Mouse (Mus musculus): ENCODE measurements around the gene Rbfox3. TPM values are rescaled to one million over a fixed set of nuclear protein-coding genes. Genes with fewer than 3 reads are reported as not detected.

The Rbfox3 gene
- total RNA-seq, 2 experiments from 2014 or later: 0.11 to 0.14 TPM

GRCm38 (mm10) chr11:118490566-118491218 is 420.7 kb downstream of the Rbfox3 start:
- peak; percentile 89 to 93 for DNase-seq
- intact Hi-C loops (cut with DNase I): loop anchor here (1.0 to 2.0 kb wide), 2 partner anchors 44 to 66 kb away; no protein-coding TSS in a partner anchor

DNA sequence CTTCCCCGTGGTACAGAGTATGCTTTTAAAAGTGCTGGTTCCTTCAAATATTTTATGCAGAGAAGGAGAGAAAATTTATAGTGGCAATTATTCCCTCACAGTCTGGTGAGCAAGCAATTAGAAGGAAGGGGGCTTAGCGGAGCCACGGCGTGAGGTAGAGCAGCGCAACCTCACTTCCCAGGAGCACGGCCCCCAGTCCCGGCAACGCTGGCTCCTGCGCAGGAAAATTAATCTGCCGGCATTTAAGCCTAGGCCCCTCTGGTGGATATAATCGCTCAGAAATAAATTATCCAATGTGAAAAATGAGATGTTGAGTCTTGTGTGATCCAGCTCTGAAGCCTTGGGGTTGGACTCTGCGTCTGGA is 422.5 kb downstream of the Rbfox3 start:
- DNase-seq: no peak

DNA sequence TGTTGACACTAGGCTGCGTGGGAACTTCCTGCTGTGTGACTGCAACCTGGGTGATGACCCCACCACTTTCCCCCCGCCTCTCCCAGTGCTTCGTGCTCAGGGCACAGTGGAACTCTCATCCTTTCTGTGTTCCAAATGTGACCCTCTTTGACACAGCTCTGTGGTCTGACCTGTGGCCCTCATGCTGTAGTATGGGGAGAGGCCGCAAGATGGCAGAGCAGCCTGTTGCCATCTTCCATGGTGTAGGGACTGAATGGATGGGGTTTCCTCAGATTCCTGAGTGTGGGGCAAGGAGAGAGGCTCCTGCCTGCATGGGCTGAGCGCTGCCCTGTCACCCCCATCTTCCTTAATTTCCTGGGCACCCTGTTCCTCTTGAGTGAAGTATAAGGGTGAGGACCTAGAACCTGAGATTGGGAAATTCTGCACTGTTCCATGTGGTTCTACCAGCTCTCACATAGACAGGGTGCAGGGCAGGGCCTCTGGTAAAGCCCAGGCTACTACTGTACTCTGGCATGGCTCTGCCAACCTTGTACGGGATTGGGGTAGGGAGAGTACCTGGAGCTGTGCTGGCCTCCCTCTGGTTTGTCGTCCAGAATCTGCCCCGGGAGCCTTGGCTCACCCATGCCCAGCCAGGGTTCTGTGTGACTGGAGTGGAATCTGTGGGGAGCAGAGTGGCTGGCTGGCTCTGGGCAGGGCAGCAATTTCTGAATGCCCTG is 423.0 kb downstream of the Rbfox3 start:
- no peak for DNase-seq

More for the DNA sequence above, 422.5 kb downstream of the Rbfox3 start:
- intact Hi-C loops (cut with DNase I): no loop called here

DNA sequence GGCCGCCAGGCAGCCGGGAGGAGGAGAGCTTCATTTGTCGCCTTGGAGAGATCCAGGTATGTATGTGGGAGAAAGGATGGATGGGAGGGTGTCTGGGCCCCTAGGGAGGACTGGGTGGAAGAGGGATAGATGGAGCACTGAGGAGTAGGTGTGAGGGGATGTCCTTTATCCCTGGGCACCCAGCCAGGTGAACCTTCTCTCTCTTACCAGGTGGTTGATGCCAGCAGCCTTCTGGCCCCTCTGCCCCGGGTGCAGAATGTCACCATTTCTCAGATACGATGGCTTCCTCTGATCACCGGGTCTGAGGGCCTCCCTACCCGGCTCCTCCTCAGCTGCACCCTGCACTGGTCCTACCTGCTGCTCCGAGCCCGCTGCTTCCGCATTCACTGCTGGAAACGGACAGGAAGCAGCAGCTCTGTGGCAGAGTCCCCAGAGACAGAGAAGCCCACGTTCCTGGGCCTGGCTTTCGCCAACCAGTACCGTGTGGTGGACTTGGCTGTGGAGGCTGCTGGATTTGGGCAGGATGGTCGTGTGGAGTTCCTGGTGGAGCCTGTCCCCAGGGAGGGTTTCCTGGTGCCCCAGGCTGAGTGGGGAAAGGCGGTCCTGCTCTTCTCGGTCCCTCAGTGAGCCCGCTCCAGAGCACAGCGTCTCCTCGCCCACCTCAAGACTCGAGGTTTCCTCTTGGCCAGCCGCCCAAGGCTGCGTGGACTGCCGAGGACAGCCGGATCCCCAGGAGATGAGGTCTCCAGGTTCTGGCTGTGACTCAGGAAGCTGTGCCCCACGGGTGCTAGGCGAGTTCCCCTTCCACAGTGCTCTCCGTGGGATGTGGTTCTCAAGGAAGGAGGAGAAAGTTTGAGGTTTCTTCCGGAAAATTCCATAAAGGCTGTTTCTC is 424.3 kb downstream of the Rbfox3 start:
- intact Hi-C loops (cut with DNase I): no loop called here
- no peak for DNase-seq

More for the DNA sequence above, 423.0 kb downstream of the Rbfox3 start:
- intact Hi-C loops (cut with DNase I): no loop called here

- intact Hi-C loops (cut with DNase I): no loop called here
- no peak for DNase-seq
Measured at GRCm38 (mm10) chr11:118486281-118486680, 425.1 kb downstream of the Rbfox3 start.

DNA sequence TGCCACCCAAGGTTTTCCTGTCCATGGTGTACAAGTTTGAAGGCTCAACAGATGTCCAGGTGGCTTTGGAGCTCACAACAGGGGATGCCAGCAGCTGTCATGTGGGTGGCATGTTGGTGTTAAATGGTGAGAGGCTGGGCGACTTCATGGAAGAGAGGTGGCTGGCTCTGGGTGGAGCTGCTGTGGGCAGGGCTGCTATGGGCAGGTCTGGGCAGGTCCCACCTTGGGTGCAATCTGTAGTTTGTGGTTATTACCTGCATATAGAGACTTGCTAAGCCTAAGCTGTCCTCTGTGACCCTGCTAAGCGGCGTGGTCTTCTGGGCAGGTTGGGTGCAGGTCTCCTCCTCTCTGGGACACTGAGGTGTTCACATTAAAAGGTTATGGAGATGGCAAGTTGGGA is 425.6 kb downstream of the Rbfox3 start:
- intact Hi-C loops (cut with DNase I): no loop called here

DNA sequence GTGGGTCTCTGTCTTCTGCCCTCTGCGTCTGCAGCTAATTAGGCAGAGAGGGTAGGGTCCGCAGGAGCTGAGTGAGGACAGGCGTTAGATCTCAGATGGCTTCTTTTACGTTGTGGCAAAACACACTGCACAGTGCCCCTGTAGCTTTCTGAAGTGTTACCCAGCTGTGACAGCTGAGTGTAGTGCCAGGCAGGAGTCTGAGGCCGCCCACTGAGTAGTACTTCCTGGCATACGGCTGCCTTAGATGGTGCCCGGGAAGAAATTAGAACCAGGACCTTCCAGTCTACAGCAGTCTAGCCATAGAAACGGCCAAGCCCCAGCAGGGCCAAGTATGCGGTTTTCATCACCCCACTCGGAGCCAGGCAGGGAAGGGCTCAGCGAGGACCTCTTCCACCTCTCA is 426.1 kb downstream of the Rbfox3 start:
- intact Hi-C loops (cut with DNase I): no loop called here
- no peak for DNase-seq

More for the DNA sequence above, 425.6 kb downstream of the Rbfox3 start:
- DNase-seq: no peak

DNA sequence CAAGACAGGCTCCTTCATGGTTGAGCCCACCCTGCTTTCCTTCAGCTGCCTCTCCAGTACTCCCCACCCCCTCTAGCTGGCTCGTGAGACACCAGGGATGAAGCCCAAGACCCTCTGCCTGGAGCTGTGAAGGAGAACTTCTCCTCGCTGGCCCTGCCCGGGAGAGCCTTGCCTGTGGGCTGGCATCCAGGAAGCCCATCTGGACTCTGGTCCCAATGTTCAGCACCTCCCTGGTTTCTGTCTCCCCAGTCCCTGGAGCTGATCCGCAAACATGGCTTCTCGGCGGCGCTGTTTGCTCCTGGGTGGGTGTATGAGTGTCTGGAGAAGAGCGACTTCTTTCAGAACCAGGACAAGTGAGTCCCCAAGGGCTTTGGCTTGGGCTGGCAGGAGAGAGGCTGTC is 427.2 kb downstream of the Rbfox3 start:
- DNase-seq: no peak
- intact Hi-C loops (cut with DNase I): no loop called here

DNA sequence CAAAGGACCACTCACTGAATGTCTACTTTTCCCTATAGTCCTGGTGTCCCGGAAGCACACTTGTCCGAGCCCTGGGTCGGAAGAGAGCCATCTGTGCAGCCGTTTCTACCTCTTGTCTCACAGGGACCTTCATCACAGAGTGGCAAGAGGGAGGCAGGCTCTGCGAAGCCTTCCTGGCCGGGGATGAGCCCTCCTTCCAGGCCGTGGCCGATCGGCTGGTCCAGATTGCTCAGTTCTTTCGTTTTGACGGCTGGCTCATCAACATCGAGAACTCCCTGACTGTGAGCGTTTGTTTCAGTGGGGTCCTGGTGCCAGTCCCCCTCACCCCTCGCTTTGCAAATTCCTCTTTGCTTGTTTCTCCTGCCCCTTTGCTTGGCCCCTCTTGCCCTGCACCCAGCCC is 429.6 kb downstream of the Rbfox3 start:
- intact Hi-C loops (cut with DNase I): no loop called here
- no peak for DNase-seq

- DNase-seq: no peak
- intact Hi-C loops (cut with DNase I): no loop called here
Measured at GRCm38 (mm10) chr11:118481231-118481630, 430.2 kb downstream of the Rbfox3 start.

GRCm38 (mm10) chr11:118479776-118480175 is 431.6 kb downstream of the Rbfox3 start:
- no peak for DNase-seq
- intact Hi-C loops (cut with DNase I): no loop called here

DNA sequence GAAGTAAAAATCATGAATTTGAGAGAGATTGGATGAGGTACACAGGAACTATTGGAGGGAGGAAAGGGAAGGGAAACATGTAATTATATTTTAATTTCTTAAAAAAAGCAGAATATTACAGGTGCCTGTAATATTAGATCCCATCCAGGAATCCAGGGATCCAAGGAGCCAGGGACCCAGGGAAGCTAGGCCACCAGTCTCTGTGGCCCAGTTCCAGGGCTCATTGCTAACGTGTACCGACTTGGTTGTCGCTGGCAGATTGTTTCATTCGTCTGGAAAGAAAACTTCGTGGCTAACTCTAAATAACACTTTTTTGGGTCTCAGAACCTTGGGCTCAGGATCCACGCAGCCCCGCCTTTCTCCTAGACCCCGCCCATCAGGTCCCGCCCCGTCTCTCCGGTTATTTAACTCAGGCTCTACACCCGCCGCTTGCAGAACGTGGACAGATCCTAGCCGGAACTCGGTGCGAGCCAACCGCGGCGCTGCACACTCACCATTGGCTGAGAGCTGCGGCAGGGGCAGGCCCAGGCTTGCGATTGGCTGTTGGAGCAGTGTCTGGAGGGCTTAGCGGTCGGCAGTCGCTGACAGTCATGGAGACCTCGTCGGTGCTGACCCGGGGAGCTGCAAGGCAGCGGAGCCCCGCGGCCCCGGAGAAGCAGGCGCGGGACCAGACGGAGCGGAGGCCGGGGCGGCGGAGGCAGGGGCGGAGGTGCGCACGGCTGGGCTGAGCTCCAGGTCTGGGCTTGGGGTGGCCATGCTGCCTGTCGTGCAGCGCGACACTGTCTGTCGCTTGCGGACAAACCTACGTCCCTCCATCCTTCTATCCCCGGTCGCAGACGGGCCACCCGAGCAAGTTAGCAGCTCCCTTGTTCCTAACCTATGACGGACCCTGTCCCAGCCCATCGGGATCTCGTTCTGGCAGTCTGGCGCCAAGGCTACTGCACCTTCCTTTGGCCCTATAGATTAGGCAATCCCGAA is 434.7 kb downstream of the Rbfox3 start, which contains the start of gene Engase:
TSS of gene Engase (plus strand) at position 434 of the 978 bp plus-strand sequence.
- intact Hi-C loops (cut with DNase I): no loop called here

GRCm38 (mm10) chr11:118475496-118476083 is 435.8 kb downstream of the Rbfox3 start:
- intact Hi-C loops (cut with DNase I): loop anchor here (2.0 kb wide), 1 partner anchor 21 kb away; no protein-coding TSS in a partner anchor

More for the DNA sequence above, 434.7 kb downstream of the Rbfox3 start, which contains the start of gene Engase:
- peak; percentile 94 to 95 for DNase-seq

DNA sequence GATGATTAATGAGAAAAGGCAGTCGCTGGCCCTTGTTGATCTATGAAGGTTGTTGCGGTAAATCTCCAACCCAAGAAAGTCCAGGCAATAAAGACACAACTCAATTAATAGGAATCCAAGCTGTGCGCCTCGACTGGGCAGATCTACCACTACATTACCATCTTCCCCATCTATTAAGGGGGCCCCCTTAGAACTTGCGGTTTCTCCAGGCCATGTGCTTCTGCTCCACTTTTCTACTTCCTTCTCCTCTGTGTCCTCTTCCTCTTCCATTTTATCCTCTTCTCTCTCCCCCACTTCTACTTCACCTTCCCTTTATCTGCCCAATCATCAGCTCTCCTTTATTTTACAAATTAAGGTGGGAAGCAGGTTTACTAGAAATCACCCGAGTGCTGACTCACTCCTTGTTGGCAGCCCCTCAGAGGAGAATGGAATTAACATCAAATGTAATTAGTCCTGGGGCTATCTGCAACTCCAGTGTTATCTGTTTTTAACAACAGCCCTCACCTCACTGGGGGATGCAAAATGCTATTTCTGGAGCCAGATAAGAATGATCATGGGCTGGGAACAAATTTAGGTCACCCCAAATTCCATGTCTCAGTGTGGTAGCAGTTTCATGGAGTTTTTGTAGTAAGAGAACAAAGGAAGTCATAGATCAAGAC is 437.4 kb downstream of the Rbfox3 start:
- no peak for DNase-seq
- intact Hi-C loops (cut with DNase I): loop anchor here (2.0 kb wide), 1 partner anchor 19 kb away; no protein-coding TSS in a partner anchor

More at GRCm38 (mm10) chr11:118475496-118476083, 435.8 kb downstream of the Rbfox3 start:
- no peak for DNase-seq

DNA sequence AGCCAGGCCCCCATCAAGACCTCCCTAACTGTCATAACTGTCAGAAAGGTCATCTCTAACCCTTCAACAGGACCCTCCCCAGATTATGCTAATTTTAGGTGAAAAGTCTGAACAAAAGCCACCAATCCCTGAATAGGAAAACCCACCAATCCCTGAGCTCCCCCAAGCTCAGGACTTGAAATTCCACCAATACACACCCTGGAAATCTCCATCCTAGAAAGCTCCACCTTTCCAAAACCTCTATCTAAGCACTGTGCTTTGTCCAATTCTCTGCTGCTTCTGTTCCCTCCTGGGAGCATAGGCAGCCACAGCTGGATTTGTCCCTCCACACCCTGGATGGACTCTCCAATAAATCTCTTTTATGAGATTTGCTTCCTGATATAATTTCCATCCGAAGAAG is 438.2 kb downstream of the Rbfox3 start:
- intact Hi-C loops (cut with DNase I): no loop called here
- no peak for DNase-seq

DNA sequence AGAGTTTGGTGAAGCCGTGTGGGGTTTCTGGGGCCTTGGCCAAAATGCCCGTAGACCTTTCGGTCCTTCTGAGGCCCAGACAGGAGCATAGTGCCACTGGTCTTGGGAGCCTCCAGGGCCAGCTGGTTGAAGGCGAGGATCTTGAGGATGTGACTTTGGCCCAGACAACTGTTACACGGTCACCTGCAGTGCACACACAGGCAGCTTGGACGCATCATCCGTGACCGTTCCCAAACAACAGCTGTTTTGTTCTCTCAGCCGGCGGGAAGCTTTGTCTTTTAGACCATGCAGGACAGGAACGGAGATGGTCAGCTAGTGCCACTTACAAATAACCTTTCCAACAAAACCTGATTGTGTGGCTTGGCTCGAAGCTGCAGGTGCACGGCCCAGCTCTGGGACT is 439.7 kb downstream of the Rbfox3 start:
- intact Hi-C loops (cut with DNase I): no loop called here
- DNase-seq: no peak

GRCm38 (mm10) chr11:118470234-118470966 is 441.0 kb downstream of the Rbfox3 start:
- intact Hi-C loops (cut with DNase I): no loop called here
- DNase-seq: no peak

Data from heart, postnatal 36 days (tissue).